9 mouse cellular contexts compared by ENCODE assay signal in the genomic region with DNA sequence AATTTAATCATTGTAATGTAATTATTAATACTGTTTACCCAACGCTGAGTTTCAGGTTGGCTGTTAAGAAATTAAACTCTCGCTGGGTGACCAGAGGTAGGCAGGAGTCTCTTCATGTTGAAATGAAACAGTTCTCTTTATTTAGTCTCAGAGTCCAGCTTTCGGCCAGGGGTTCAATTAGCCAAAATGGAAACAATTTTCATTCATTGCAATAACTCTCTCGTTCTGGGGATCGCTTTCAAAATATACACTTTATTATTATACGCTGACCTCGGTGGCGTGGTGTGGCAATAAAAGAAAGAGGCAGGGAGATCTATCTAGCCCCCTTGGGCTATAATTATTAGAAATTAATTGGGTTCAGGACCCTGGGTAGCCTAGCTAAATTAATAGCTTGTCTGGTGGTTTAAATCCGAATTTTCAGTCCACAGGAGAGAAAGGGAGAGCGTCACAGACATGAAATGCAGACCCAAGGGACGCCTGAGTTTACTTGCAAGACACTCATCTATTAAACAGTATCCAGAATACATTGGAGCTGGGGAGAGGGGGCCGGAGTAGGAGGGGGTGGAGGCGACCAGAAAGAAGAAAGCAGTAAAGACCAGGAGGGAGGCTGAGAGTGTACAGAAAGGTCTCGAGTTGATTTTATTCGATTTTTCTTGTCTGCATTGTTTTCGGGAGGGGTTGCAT. TPM values are rescaled to one million over a fixed set of nuclear protein-coding genes. Genes with fewer than 3 reads are reported as not detected.
A peak's percentile ranks its signal among the peaks of the same experiment; 100 is the strongest.
DNase-seq lines count a peak whose midpoint lies in the region; ATAC-seq lines count a peak whose summit lies in the region.
"Had no signal": no experiment of that assay in that cellular context is flagged by ENCODE, and none has a peak within 500 bp of the region (broad histone marks: within the 10 kb centered on the region; RNA-seq: fewer than 3 reads in every experiment).

No protein-coding gene starts in this region.

- no peak overlapping the region for H3K27ac ChIP-seq in brown adipose tissue, adult 24 weeks (replicated peaks; ENCODE audit: low read depth, low read length)
- no peak overlapping the region for H3K27ac ChIP-seq in hindbrain, embryonic 11.5 days (ENCODE audit: low read depth, low read length)
- H3K27ac ChIP-seq in midbrain, embryonic 10.5 days (replicated peaks): peak overlapping the region; percentile 78; the same call in 1 of the 2 replicates
- H3K27ac ChIP-seq: liver, embryonic 14.5 days had no signal

- H3K4me1 ChIP-seq in brown adipose tissue, adult 24 weeks (ENCODE audit: control insufficient read depth, insufficient read depth, insufficient read length, low read length): no peaks in the 10 kb centered on the region
- no peaks in the 10 kb centered on the region; the same call in 1 of the 2 replicates for H3K4me1 ChIP-seq in hindbrain, embryonic 11.5 days (replicated peaks; ENCODE audit: control insufficient read depth, insufficient read depth, low read length)
- peaks cover 65% of the 10 kb centered on the region for H3K4me1 ChIP-seq in midbrain, embryonic 10.5 days

- H3K9me3 ChIP-seq in hindbrain, embryonic 11.5 days (ENCODE audit: control insufficient read depth, low read length): no peaks in the 10 kb centered on the region
- H3K9me3 ChIP-seq in midbrain, embryonic 10.5 days (replicated peaks): no peaks in the 10 kb centered on the region

- H3K4me2 ChIP-seq in hindbrain, embryonic 11.5 days (replicated peaks; ENCODE audit: low read depth, low read length): peak overlapping the region; percentile 85

- H3K9ac ChIP-seq in hindbrain, embryonic 11.5 days (ENCODE audit: low read depth, low read length): no peak overlapping the region
- H3K9ac ChIP-seq: liver, embryonic 14.5 days had no signal

- peak overlapping the region; percentile 67 for H3K4me3 ChIP-seq in brown adipose tissue, adult 24 weeks (ENCODE audit: insufficient read depth, low read depth, low read length)
- peak overlapping the region; percentile 37 for H3K4me3 ChIP-seq in hindbrain, embryonic 11.5 days (ENCODE audit: low read depth, low read length)
- H3K4me3 ChIP-seq in midbrain, embryonic 10.5 days: peak overlapping the region; percentile 61

- intact Hi-C loops in heart, postnatal 14 days (cut with DNase I): loop anchor here (5.0 kb wide), 2 partner anchors 151 to 621 kb away; no protein-coding TSS in a partner anchor
- intact Hi-C loops in left cerebral cortex, postnatal 14 days (cut with DNase I): no loop called here

- H3K36me3 ChIP-seq in hindbrain, embryonic 11.5 days (ENCODE audit: control insufficient read depth, insufficient read depth, low read length): no peaks in the 10 kb centered on the region
- H3K36me3 ChIP-seq in midbrain, embryonic 10.5 days: no peaks in the 10 kb centered on the region

- H3K27me3 ChIP-seq in hindbrain, embryonic 11.5 days (ENCODE audit: control insufficient read depth, insufficient read depth, low read length): peaks cover 40% of the 10 kb centered on the region
- peaks cover 88% of the 10 kb centered on the region for H3K27me3 ChIP-seq in midbrain, embryonic 10.5 days (ENCODE audit: low read depth, poor library complexity, severe bottlenecking)

- 3% methylated on average over 16 of the region's 16 CpGs for WGBS in hindbrain, embryonic 11.5 days
- 4% methylated on average over 16 of the region's 16 CpGs for WGBS in midbrain, embryonic 10.5 days

- DNase-seq in heart, adult 11 months: peak; percentile 86
- no peak for DNase-seq in heart, postnatal 14 days
- no peak for DNase-seq in hindbrain, embryonic 11.5 days (ENCODE audit: low spot score)
- no peak for DNase-seq in midbrain, embryonic 10.5 days (ENCODE audit: low spot score)
- no peak for DNase-seq in left cerebral cortex, postnatal 14 days (ENCODE audit: low spot score in 2 of 2)
- DNase-seq in urinary bladder, adult 18-20 months (ENCODE audit: low spot score in 2 of 2): no peak
- no peak for DNase-seq in layer of hippocampus, adult 8-10 months (ENCODE audit: low spot score in 2 of 2)

- ATAC-seq in hindbrain, embryonic 11.5 days (ENCODE audit: low FRiP score): no peak

RNA-seq across cellular contexts. Expression of gene Mecom, which starts 34.4 kb away (rescaled TPM):
- total RNA-seq in heart, postnatal 14 days (2021): 10 to 100 TPM; 21.8 to 28.1 TPM
- 6.1 and 9.2 TPM in 2 replicates for polyA plus RNA-seq in brown adipose tissue, adult 24 weeks (2012; ENCODE audit: insufficient read depth, insufficient read length, missing spikeins)
- polyA plus RNA-seq in hindbrain, embryonic 11.5 days (2014; fragmentation: Nextera tagmentation; extraction: Ambion mirVana): 40.2 and 44.3 TPM in 2 replicates
- 22.6 and 34.8 TPM in 2 replicates for polyA plus RNA-seq in midbrain, embryonic 10.5 days (2016; fragmentation: Nextera tagmentation; extraction: Ambion mirVana)
- 1 to 10 TPM; 5.2 to 6.0 TPM for total RNA-seq in left cerebral cortex, postnatal 14 days (2021)
- 1 to 10 TPM; 2.2 to 5.5 (median 4.5) TPM for total RNA-seq in layer of hippocampus, adult 8-10 months (2022)
